Mouse (Mus musculus): Measurements from ENCODE around the gene Tas2r135.

Gene Tas2r135

GRCm38 (mm10) chr6:42373669-42374430 is 31.4 kb upstream of the Tas2r135 start:
- intact Hi-C loops (cut with DNase I), result loop anchor here (10.0 kb wide), 1 partner anchor 109 kb away; the partner anchor contains the start of genes Casp2 and Tmem139

DNA sequence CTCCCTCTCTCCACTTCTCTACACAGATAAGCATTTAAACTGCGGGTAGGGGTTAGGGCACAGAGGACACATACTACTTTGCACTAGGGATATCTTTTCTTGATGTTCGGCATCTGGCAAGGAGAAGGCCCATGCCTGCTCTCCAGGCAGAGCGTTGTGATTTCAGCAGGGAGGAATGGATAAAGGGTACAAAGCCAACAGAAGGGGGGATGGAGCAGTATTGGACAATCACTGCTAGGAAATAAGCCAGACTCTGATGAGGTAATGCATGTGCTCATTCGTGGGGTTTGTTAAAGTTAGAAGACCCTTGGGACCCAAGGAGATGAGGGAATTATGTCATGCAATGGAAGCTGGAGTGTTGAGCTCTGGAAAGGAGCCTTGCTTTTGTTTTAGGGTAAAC is 30.5 kb upstream of the Tas2r135 start:
- intact Hi-C loops (cut with DNase I), result loop anchor here (10.0 kb wide), 1 partner anchor 110 kb away; the partner anchor contains the start of genes Casp2 and Tmem139

GRCm38 (mm10) chr6:42375131-42375530 is 30.1 kb upstream of the Tas2r135 start:
- intact Hi-C loops (cut with DNase I), result loop anchor here (10.0 kb wide), 1 partner anchor 110 kb away; the partner anchor contains the start of genes Casp2 and Tmem139

DNA sequence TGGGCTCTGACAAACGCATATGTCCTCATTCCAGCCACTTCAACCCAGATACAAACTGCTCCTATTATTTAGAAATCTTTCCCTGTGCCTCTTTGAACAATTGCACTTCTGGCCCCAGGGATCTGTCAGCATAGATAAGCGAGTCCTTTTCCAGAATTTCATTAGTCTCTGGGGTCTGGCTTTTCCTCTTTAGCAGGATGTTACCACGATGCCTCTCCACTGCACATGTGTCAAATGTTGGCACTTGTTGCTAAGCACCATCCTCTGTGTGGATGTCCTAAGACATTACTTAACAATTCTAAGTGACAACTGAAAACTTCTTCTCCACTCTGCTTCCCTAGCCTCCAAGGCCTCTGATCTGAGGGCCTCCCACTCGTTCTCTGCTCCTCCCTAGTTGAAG is 29.2 kb upstream of the Tas2r135 start:
- intact Hi-C loops (cut with DNase I), result loop anchor here (10.0 kb wide), 1 partner anchor 111 kb away; the partner anchor contains the start of genes Casp2 and Tmem139

DNA sequence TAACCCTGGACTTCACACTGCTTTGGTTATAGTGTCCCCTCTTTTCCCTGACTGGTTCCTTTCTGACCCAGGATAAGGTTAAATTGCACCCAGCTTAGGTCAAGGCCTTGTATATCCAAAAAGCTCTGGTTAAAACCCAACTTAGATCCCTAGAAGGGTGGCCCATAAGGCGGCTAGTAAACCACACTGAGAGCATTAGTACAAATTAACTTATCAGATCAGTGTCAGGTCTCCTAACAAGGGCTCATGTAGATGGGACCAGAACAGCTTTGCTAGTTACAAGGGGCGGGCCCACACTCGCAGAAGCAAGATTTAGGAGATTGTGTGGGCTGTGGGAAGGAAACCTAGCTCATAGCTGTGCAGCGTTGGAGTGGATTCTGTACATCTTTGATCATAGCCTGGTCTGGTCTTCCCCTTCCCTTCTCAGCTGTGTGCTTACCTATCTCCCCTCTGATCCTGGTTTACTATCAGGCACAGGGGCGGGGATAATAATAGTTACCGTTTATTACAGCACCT is 28.7 kb upstream of the Tas2r135 start:
- intact Hi-C loops (cut with DNase I), result loop anchor here (10.0 kb wide), 1 partner anchor 112 kb away; the partner anchor contains the start of genes Casp2 and Tmem139

GRCm38 (mm10) chr6:42377280-42377679 is 28.0 kb upstream of the Tas2r135 start:
- intact Hi-C loops (cut with DNase I), result loop anchor here (10.0 kb wide), 1 partner anchor 112 kb away; the partner anchor contains the start of genes Casp2 and Tmem139

- intact Hi-C loops (cut with DNase I), result loop anchor here (10.0 kb wide), 1 partner anchor 115 kb away; the partner anchor contains the start of genes Casp2 and Tmem139
Measured at GRCm38 (mm10) chr6:42379551-42379950, 25.7 kb upstream of the Tas2r135 start.

DNA sequence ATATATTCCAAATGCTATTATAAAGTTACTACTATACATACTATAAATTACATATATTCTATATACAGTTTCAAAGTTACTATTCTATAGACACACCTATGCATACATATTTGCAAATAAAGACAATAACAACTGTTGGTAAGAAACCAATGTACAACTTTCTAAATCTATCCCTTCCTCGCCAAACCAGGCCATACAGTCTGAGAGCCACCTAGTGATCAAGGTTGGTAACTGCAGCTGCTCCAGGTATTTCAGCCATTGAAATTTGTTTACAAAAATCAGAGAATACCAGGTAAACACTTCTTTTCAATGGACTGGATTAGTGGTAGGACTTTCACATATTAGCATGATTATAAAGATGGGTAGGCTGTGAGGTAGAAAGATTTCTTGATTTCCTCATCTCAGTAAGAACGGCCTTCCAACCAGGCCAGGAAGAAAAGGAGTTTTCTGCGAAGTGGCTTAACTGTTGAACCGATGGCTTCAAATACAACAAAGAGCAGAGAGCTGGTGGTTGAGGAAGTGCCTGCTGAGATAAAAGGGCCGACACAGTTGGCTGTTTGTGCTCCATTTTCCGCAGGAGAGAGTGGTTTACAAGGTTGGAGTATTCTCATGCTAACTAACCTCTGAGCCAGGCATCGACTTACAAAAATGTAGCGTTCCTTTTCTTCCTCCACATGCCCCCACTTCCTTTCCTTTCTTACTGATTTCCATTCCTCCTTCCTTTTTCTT is 24.7 kb upstream of the Tas2r135 start:
- intact Hi-C loops (cut with DNase I), result loop anchor here (5.0 kb wide), 1 partner anchor 33 kb away; the partner anchor contains the start of gene Zyx

DNA sequence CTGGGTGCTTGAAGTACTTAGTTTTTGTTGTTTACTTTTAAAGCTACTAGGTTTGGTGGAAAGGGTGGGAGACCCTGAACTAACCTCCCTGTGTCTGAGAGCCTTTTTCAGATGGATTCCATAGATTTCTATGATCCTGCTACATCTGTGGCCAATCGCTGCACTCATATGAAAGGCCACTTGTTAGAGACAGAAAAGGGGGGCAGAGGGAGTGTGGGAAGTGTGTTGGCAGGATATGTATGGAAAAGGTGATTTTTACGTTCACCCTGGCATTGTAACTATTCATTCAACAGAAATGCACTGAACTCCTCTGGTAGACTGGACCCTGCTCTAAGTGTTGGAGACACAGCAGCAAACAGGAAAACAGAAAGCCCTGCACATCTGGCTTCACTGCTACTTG is 24.0 kb upstream of the Tas2r135 start:
- intact Hi-C loops (cut with DNase I), result loop anchor here (5.0 kb wide), 1 partner anchor 34 kb away; the partner anchor contains the start of gene Zyx

DNA sequence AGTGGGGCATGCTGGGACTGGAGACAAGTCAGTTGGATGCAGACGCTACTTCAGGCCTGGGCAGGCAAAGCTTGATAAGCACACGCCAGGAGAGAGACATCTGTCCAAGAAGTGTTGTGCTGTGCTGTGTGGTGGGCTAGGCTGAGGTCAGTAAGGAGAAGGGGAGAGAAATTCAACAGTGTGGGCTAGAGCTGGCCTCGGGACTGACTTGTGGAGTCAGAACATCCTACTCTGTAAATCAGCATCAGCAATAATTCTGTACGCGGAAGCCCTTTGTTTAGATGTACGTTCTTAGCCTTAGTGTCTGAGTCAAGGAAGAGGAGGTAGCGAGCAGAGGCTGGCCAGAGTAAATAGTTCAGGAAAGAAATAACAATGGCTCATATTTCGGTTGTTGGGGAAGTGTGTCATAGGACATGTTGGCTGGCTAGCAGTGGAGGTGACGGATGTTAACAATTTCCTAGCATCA is 23.3 kb upstream of the Tas2r135 start:
- intact Hi-C loops (cut with DNase I), result loop anchor here (5.0 kb wide), 1 partner anchor 35 kb away; the partner anchor contains the start of gene Zyx

- intact Hi-C loops (cut with DNase I), result loop anchor here (5.0 kb wide), 1 partner anchor 36 kb away; the partner anchor contains the start of gene Zyx
Measured at GRCm38 (mm10) chr6:42383360-42383759, 21.9 kb upstream of the Tas2r135 start.

DNA sequence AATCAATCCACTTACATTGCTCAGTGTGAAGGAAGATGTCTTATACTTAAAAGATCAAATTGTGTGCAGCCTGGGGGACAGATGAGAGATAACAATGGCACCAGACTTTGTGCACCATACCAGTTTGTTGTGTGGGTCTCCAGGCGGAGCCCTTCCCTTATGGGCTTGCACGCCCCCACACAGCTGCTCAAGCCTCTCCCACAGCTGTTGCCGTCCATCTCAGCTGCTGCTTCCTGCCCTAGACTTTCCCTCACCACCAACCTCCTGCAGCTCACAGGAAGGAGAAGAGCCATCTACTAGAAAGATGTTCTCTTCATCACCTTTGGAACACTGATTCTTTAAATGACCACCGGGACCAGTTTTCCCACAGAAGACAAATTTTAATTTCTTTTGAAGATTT is 19.6 kb upstream of the Tas2r135 start:
- intact Hi-C loops (cut with DNase I), result no loop called here

DNA sequence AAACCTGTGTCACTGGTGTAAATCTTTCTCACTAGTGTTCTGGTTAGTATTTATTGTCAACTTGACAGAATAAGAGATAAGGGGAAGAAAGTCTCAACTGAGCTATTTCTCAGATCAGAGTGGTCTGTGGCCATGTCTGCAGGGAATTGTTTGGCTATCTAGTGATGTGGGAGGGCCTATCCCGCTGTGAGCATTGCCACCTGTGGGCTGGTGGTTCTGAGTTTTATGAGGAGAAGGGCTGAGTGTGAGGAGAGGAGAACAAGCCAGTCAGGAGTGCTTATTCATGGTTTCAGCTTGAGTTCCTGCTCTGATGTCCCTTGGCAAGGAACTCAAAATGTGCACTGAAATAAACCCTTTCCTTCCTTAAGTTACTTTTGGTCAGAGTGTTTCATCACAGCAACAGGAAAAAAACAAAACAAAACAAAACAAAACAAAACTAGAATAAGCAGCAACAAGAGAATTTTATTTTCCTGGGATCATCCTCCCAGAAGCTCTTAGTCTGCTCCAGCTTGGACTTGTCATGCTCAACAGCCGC is 13.4 kb upstream of the Tas2r135 start:
- intact Hi-C loops (cut with DNase I), result no loop called here

DNA sequence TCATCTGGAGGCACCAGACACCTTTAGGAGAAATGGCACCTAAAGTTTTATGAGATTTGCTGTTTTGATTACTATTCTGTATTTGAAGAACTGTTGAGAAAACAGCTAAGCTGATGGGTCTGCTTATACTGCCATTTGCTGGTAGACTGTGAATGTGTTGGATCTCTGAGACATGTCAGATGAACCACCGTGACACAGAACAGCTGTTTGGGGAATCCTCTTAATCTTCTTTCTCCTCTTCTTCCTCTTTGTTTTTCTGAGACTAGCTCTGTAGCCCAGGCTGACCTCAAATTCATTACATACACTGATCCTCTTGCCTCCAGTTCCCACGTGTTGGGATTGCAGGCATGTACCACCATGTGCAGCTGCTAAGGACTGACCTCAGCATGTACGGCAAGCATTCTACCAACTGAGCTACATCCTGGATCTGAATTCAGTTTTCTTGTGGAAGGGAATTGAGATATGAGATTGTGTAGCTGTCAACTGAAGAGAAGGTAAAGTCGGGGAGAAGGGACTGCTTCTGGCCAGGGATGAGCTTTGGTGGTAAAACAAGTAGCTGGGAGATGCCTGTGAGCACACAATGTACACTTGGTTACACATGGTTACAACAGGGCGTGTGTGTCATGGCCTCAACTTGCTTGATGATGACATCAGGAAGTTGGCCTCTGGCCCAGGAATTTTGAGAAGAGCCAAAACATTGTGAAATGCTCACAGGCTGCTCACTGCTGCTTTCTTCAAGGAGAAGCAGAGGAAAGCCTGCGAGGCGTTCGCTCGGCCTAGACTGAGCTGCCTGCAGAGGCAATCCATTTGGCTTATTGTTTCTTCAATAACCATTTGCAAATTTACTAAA is 9.0 kb upstream of the Tas2r135 start:
- intact Hi-C loops (cut with DNase I), result no loop called here

- intact Hi-C loops (cut with DNase I), result no loop called here
Measured at GRCm38 (mm10) chr6:42397041-42397657, 8.1 kb upstream of the Tas2r135 start.

DNA sequence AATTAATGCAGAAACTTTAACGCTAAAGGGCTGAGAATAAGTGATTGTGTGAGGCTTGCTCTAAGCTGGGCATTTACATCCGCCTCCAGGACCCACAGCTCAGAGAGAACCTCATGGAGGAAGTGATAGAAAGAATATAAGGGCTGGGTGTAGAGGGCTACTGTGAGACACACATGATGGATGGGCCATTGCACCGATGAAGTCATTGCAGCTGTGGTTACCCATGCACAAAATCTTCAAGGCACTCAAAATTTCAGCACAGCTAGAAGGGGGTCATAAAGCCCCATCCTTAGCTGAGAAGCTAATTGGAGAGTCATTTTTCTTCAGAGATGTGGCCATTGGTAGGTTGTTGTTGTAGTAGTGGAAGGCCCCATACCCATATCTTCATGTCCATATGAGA is 6.9 kb upstream of the Tas2r135 start:
- intact Hi-C loops (cut with DNase I), result no loop called here

GRCm38 (mm10) chr6:42398998-42399397 is 6.2 kb upstream of the Tas2r135 start:
- intact Hi-C loops (cut with DNase I), result no loop called here

- intact Hi-C loops (cut with DNase I), result no loop called here
Measured at GRCm38 (mm10) chr6:42399938-42400337, 5.3 kb upstream of the Tas2r135 start, which contains the start of gene Tas2r143. Tas2r143 (plus strand) TSS chr6:42400238.

DNA sequence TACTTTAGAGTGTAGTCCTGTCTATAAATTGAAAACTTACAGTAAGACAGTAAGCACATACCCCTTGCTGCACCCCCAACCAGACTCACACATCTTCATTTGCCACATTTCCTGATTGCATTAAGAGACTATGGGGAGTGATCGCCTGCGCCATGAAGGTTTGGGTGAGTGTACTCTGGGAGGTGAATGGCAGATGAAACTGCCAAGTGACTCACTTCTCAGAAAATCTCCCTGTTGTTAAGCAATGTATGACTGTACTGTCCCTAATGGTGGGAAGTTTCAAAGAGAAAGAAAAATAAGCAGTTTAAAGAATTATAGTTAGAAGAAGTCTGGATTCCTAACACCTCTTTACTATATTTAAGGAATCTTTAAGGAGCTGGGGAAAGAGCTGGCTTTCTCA is 14.2 kb downstream of the Tas2r135 start:
- intact Hi-C loops (cut with DNase I), result no loop called here

GRCm38 (mm10) chr6:42421439-42421838 is 16.2 kb downstream of the Tas2r135 start:
- intact Hi-C loops (cut with DNase I), result no loop called here
